Comparison of ENCODE assay signal across 12 mouse cellular contexts in the genomic region with DNA sequence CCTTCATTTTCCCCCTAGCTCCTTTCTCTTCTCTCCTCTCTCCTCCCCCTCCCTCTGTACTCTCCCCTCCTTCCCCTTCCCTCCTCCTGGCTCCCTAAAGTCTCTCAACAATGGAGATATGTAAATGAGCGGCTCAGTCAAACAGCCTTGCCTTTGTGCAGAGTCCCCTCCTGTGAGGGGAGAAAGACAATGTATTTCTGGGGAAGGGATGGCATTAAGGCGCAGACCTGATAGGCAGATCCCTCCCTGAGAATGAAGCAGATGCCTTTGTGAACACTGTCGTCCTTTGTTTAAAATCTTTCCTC.
DNase-seq lines count a peak whose midpoint lies in the region; ATAC-seq and TF ChIP-seq lines count a peak whose summit lies in the region.
"Had no signal": no experiment of that assay in that cellular context is flagged by ENCODE, and none has a peak within 500 bp of the region (broad histone marks: within the 10 kb centered on the region; RNA-seq: fewer than 3 reads in every experiment).

No protein-coding gene starts in this region.

- H3K4me2 ChIP-seq in intestine, embryonic 16.5 days (ENCODE audit: low read depth, low read length), result no peak overlapping the region
- no peak overlapping the region for H3K4me2 ChIP-seq in intestine, postnatal 0 days (replicated peaks; ENCODE audit: low read depth)
- H3K4me2 ChIP-seq in forebrain, embryonic 16.5 days (ENCODE audit: low read length), result no peak overlapping the region
- no peak overlapping the region; the same call in 1 of the 2 replicates for H3K4me2 ChIP-seq in midbrain, embryonic 11.5 days
- no peak overlapping the region for H3K4me2 ChIP-seq in kidney, embryonic 16.5 days (replicated peaks; ENCODE audit: low read depth, low read length)
- H3K4me2 ChIP-seq: embryonic facial prominence, embryonic 15.5 days had no signal

- H3K4me1 ChIP-seq in intestine, embryonic 16.5 days (ENCODE audit: control insufficient read depth, insufficient read depth, low read length), result peaks cover 23% of the 10 kb centered on the region
- H3K4me1 ChIP-seq in intestine, postnatal 0 days (replicated peaks; ENCODE audit: control insufficient read depth, insufficient read depth, low read length), result no peaks in the 10 kb centered on the region
- peaks cover 34% of the 10 kb centered on the region for H3K4me1 ChIP-seq in forebrain, embryonic 16.5 days (replicated peaks; ENCODE audit: control insufficient read depth, insufficient read depth, low read length)
- H3K4me1 ChIP-seq in midbrain, embryonic 11.5 days (ENCODE audit: control insufficient read depth, insufficient read depth, low read length), result peaks cover 17% of the 10 kb centered on the region
- peaks cover 26% of the 10 kb centered on the region for H3K4me1 ChIP-seq in kidney, embryonic 16.5 days (ENCODE audit: insufficient read depth, low read length)

- no peak for ATAC-seq in intestine, embryonic 16.5 days
- no peak for ATAC-seq in intestine, postnatal 0 days
- peak; percentile 92 for ATAC-seq in forebrain, embryonic 16.5 days
- ATAC-seq in midbrain, embryonic 11.5 days (ENCODE audit: low FRiP score), result peak; percentile 93
- ATAC-seq in kidney, embryonic 16.5 days (ENCODE audit: low FRiP score, low TSS enrichment), result no peak

- H3K4me3 ChIP-seq in intestine, embryonic 16.5 days (ENCODE audit: low read length), result no peak overlapping the region
- no peak overlapping the region for H3K4me3 ChIP-seq in intestine, postnatal 0 days (ENCODE audit: low read depth, low read length)
- no peak overlapping the region for H3K4me3 ChIP-seq in forebrain, embryonic 16.5 days (replicated peaks; ENCODE audit: low read length)
- no peak overlapping the region for H3K4me3 ChIP-seq in midbrain, embryonic 11.5 days (ENCODE audit: low read depth, low read length)
- no peak overlapping the region for H3K4me3 ChIP-seq in kidney, embryonic 16.5 days (ENCODE audit: low read length)
- H3K4me3 ChIP-seq: embryonic facial prominence, embryonic 15.5 days had no signal

- 39% methylated on average over 3 of the region's 3 CpGs for WGBS in intestine, embryonic 16.5 days
- 38% methylated on average over 3 of the region's 3 CpGs for WGBS in intestine, postnatal 0 days
- 5% methylated on average over 3 of the region's 3 CpGs for WGBS in forebrain, embryonic 16.5 days
- 8% methylated on average over 3 of the region's 3 CpGs for WGBS in midbrain, embryonic 11.5 days
- WGBS in kidney, embryonic 16.5 days, result 52% methylated on average over 3 of the region's 3 CpGs

- H3K9me3 ChIP-seq in intestine, embryonic 16.5 days (ENCODE audit: control insufficient read depth, low read length), result no peaks in the 10 kb centered on the region
- no peaks in the 10 kb centered on the region for H3K9me3 ChIP-seq in intestine, postnatal 0 days (ENCODE audit: control insufficient read depth)
- H3K9me3 ChIP-seq in forebrain, embryonic 16.5 days (ENCODE audit: control insufficient read depth, low read length), result no peaks in the 10 kb centered on the region
- no peaks in the 10 kb centered on the region for H3K9me3 ChIP-seq in midbrain, embryonic 11.5 days (ENCODE audit: control insufficient read depth, low read length)
- peaks cover 4% of the 10 kb centered on the region; the same call in 1 of the 2 replicates for H3K9me3 ChIP-seq in kidney, embryonic 16.5 days (ENCODE audit: low read length)
- H3K9me3 ChIP-seq: embryonic facial prominence, embryonic 15.5 days had no signal

- H3K27ac ChIP-seq in intestine, embryonic 16.5 days (ENCODE audit: low read length), result no peak overlapping the region
- H3K27ac ChIP-seq in intestine, postnatal 0 days (ENCODE audit: low read depth, low read length), result no peak overlapping the region
- peak overlapping the region; percentile 90 for H3K27ac ChIP-seq in forebrain, embryonic 16.5 days (ENCODE audit: low read length)
- H3K27ac ChIP-seq in midbrain, embryonic 11.5 days (ENCODE audit: low read depth, low read length), result peak overlapping the region; percentile 81
- H3K27ac ChIP-seq in kidney, embryonic 16.5 days (ENCODE audit: low read length), result no peak overlapping the region
- H3K27ac ChIP-seq: embryonic facial prominence, embryonic 15.5 days; macrophage had no signal

- intact Hi-C loops in left cerebral cortex, postnatal 25 days (cut with DNase I), result no loop called here

- H3K9ac ChIP-seq in intestine, embryonic 16.5 days (ENCODE audit: low read depth, low read length), result peak overlapping the region; percentile 43; the same call in 1 of the 2 replicates
- H3K9ac ChIP-seq in intestine, postnatal 0 days (ENCODE audit: low read depth, low read length), result no peak overlapping the region
- peak overlapping the region; percentile 40 for H3K9ac ChIP-seq in forebrain, embryonic 16.5 days (replicated peaks; ENCODE audit: low read depth, low read length)
- peak overlapping the region; percentile 55; the same call in 1 of the 2 replicates for H3K9ac ChIP-seq in midbrain, embryonic 11.5 days (ENCODE audit: low read length)
- no peak overlapping the region for H3K9ac ChIP-seq in kidney, embryonic 16.5 days (replicated peaks; ENCODE audit: low read length)
- H3K9ac ChIP-seq: embryonic facial prominence, embryonic 15.5 days had no signal

- no peaks in the 10 kb centered on the region for H3K36me3 ChIP-seq in intestine, embryonic 16.5 days (ENCODE audit: control insufficient read depth, insufficient read depth, low read length)
- no peaks in the 10 kb centered on the region for H3K36me3 ChIP-seq in intestine, postnatal 0 days (ENCODE audit: control insufficient read depth, insufficient read depth)
- H3K36me3 ChIP-seq in forebrain, embryonic 16.5 days (ENCODE audit: control insufficient read depth, insufficient read depth), result no peaks in the 10 kb centered on the region
- H3K36me3 ChIP-seq in midbrain, embryonic 11.5 days (ENCODE audit: control insufficient read depth, insufficient read depth, low read length), result no peaks in the 10 kb centered on the region
- no peaks in the 10 kb centered on the region for H3K36me3 ChIP-seq in kidney, embryonic 16.5 days (ENCODE audit: insufficient read depth, low read length)
- H3K36me3 ChIP-seq: embryonic facial prominence, embryonic 15.5 days had no signal

- peak; percentile 94 for DNase-seq in midbrain, embryonic 11.5 days (ENCODE audit: low spot score, missing footprints)
- DNase-seq in cerebellum, postnatal 25 days, result no peak
- DNase-seq in cerebellum, adult 9-10 months, result no peak
- no peak for DNase-seq in left cerebral cortex, postnatal 25 days (ENCODE audit: low spot score in 2 of 2)
- DNase-seq: gastrocnemius, postnatal 36 days; liver had no signal

- H3K27me3 ChIP-seq in intestine, embryonic 16.5 days (replicated peaks; ENCODE audit: control insufficient read depth, insufficient read depth, low read length), result no peaks in the 10 kb centered on the region
- H3K27me3 ChIP-seq in intestine, postnatal 0 days (replicated peaks; ENCODE audit: control insufficient read depth, insufficient read depth, low read length), result no peaks in the 10 kb centered on the region
- no peaks in the 10 kb centered on the region for H3K27me3 ChIP-seq in forebrain, embryonic 16.5 days (replicated peaks; ENCODE audit: control insufficient read depth, insufficient read depth, low read length)
- H3K27me3 ChIP-seq in midbrain, embryonic 11.5 days (ENCODE audit: control insufficient read depth, insufficient read depth, low read length), result no peaks in the 10 kb centered on the region
- no peaks in the 10 kb centered on the region for H3K27me3 ChIP-seq in kidney, embryonic 16.5 days (ENCODE audit: insufficient read depth, low read length)
- H3K27me3 ChIP-seq: embryonic facial prominence, embryonic 15.5 days had no signal

- no peak for TF ChIP-seq CTCF in intestine, postnatal 0 days (IDR thresholded peaks at IDR 0.05; ENCODE audit: low read depth)

Comparison
In these comparisons a context has a peak if more than half of its experiments do, and no peak if none do; other contexts are left out.
1. H3K9ac ChIP-seq: peak in intestine, embryonic 16.5 days (single experiment), forebrain, embryonic 16.5 days (single experiment) and midbrain, embryonic 11.5 days (single experiment); none in intestine, postnatal 0 days (single experiment) and kidney, embryonic 16.5 days (single experiment).
2. ATAC-seq: peak in forebrain, embryonic 16.5 days (single experiment) and midbrain, embryonic 11.5 days (single experiment); none in intestine, embryonic 16.5 days (single experiment), intestine, postnatal 0 days (single experiment) and kidney, embryonic 16.5 days (single experiment).
3. H3K27ac ChIP-seq: peak in forebrain, embryonic 16.5 days (single experiment) and midbrain, embryonic 11.5 days (single experiment); none in intestine, embryonic 16.5 days (single experiment), intestine, postnatal 0 days (single experiment) and kidney, embryonic 16.5 days (single experiment).